Mouse (Mus musculus) midbrain, embryonic 14.5 days (tissue): ENCODE results near the gene Cubn. TPM values are rescaled to one million over a fixed set of nuclear protein-coding genes. Genes with fewer than 3 reads are reported as not detected.

ENCODE experiments used
- ATAC-seq: fragments of 200-750 bp; cut with Nextera tagmentation; 2 replicates; pipeline ENCODE4 v1.8.0; 2017; ENCODE audit warnings: moderate number of reproducible peaks, moderate library complexity; ENCODE audit not compliant: low FRiP score, low TSS enrichment
- DNase-seq: peaks from one replicate; pipeline ENCODE4 v3.0.0-alpha.2; 2015
- H3K27ac ChIP-seq: fragments of 300-500 bp; sonication (generic); replicated peaks from 2 replicates; pipeline ENCODE4 v1.5.1; 2014; ENCODE audit warnings: mild to moderate bottlenecking, low read depth, low read length, moderate library complexity
- H3K27me3 ChIP-seq: fragments of 300-500 bp; sonication (generic); 2 replicates; pipeline ENCODE4 v1.6.1; 2014; ENCODE audit warnings: low read length, control low read depth, mixed read lengths; ENCODE audit not compliant: control insufficient read depth, insufficient read depth
- H3K36me3 ChIP-seq: fragments of 300-500 bp; sonication (generic); 2 replicates; pipeline ENCODE4 v1.6.1; 2014; ENCODE audit warnings: low read length, control low read depth; ENCODE audit not compliant: control insufficient read depth, insufficient read depth
- H3K4me1 ChIP-seq: fragments of 300-500 bp; sonication (generic); 2 replicates; pipeline ENCODE4 v1.6.1; 2014; ENCODE audit warnings: mild to moderate bottlenecking, antibody characterized with exemption, low read length, control low read depth; ENCODE audit not compliant: control insufficient read depth, insufficient read depth
- H3K4me2 ChIP-seq: fragments of 300-500 bp; sonication (generic); 2 replicates; pipeline ENCODE4 v1.6.1; 2014; ENCODE audit warnings: mild to moderate bottlenecking, low read length, moderate library complexity
- H3K4me3 ChIP-seq: fragments of 300-500 bp; sonication (generic); replicated peaks from 2 replicates; pipeline ENCODE4 v1.5.1; 2014; ENCODE audit warnings: low read depth, low read length
- H3K9ac ChIP-seq: fragments of 300-500 bp; sonication (generic); replicated peaks from 2 replicates; pipeline ENCODE4 v1.6.1; 2014; ENCODE audit warnings: mild to moderate bottlenecking, low read length, moderate library complexity
- H3K9me3 ChIP-seq: fragments of 300-500 bp; sonication (generic); 2 replicates; pipeline ENCODE4 v1.6.1; 2016; ENCODE audit warnings: low read length, control low read depth, mixed read lengths; ENCODE audit not compliant: control insufficient read depth
- WGBS: fragments of 180-500 bp; shearing (Covaris S2); extraction: QIAGEN DNeasy Blood & Tissue Kit; methylation state at CpG from one replicate; pipeline ENCODE4 v1.1.7; 2014; 5-methylcytosine and 5-hydroxymethylcytosine counted together
- polyA plus RNA-seq: library from polyadenylated mRNA; unstranded; fragments of >200 nt; fragmentation: Nextera tagmentation; extraction: Ambion mirVana; gene quantifications from 2 replicates; pipeline ENCODE4 v1.2.1, GENCODE M21; 2014

Gene Cubn
- polyA plus RNA-seq, 1 experiment from 2014 or later: 0.67 TPM

- H3K27ac ChIP-seq: no peak overlapping the region
- 91% methylated on average over 7 of the region's 7 CpGs for whole genome bisulfite sequencing
These were observed 7.6 kb upstream of the Cubn start for GRCm38 (mm10) chr2:13499196-13499595.

GRCm38 (mm10) chr2:13496087-13496486 is 4.5 kb upstream of the Cubn start:
- Histone ChIP-seq H3K36me3 (no peaks in the 10 kb centered on the region), H3K27ac (no peak overlapping the region), H3K4me3 (no peak overlapping the region), H3K4me1 (no peaks in the 10 kb centered on the region), H3K4me2 (no peak overlapping the region), H3K27me3 (no peaks in the 10 kb centered on the region), H3K9me3 (no peaks in the 10 kb centered on the region), H3K9ac (no peak overlapping the region)
- DNase-seq (no peak), ATAC-seq (no peak)
- 86% methylated on average over 2 of the region's 2 CpGs for WGBS

More at GRCm38 (mm10) chr2:13499196-13499595, 7.6 kb upstream of the Cubn start:
- DNase-seq (no peak), ATAC-seq (no peak)
- Histone ChIP-seq H3K36me3 (no peaks in the 10 kb centered on the region), H3K4me2 (no peak overlapping the region), H3K4me1 (no peaks in the 10 kb centered on the region), H3K27me3 (no peaks in the 10 kb centered on the region), H3K4me3 (no peak overlapping the region), H3K9ac (no peak overlapping the region), H3K9me3 (no peaks in the 10 kb centered on the region)

- Histone ChIP-seq H3K36me3 (no peaks in the 10 kb centered on the region), H3K4me1 (no peaks in the 10 kb centered on the region), H3K4me2 (no peak overlapping the region), H3K4me3 (no peak overlapping the region), H3K9me3 (no peaks in the 10 kb centered on the region), H3K27me3 (no peaks in the 10 kb centered on the region), H3K9ac (no peak overlapping the region), H3K27ac (no peak overlapping the region)
- ATAC-seq (no peak), DNase-seq (no peak)
- 79% methylated on average over 4 of the region's 4 CpGs for WGBS
These were observed 1.3 kb upstream of the Cubn start for GRCm38 (mm10) chr2:13492927-13493326.

GRCm38 (mm10) chr2:13490480-13490879 is 1.1 kb downstream of the Cubn start:
- no peak for ATAC-seq
- H3K4me1 ChIP-seq: no peaks in the 10 kb centered on the region
- H3K27me3 ChIP-seq: no peaks in the 10 kb centered on the region
- no peak overlapping the region for H3K4me2 ChIP-seq
- no peaks in the 10 kb centered on the region for H3K36me3 ChIP-seq
- no peak overlapping the region for H3K9ac ChIP-seq
- no peak overlapping the region for H3K27ac ChIP-seq
- 93% methylated on average over 2 of the region's 2 CpGs for WGBS
- H3K4me3 ChIP-seq: no peak overlapping the region
- no peak for DNase-seq
- H3K9me3 ChIP-seq: no peaks in the 10 kb centered on the region

- Histone ChIP-seq H3K27ac (no peak overlapping the region), H3K27me3 (no peaks in the 10 kb centered on the region), H3K4me3 (no peak overlapping the region), H3K9ac (no peak overlapping the region), H3K9me3 (no peaks in the 10 kb centered on the region), H3K4me1 (no peaks in the 10 kb centered on the region), H3K36me3 (no peaks in the 10 kb centered on the region), H3K4me2 (no peak overlapping the region)
- ATAC-seq: no peak
- no peak for DNase-seq
- WGBS: 77% methylated on average over 8 of the region's 8 CpGs
These were observed 5.1 kb downstream of the Cubn start for GRCm38 (mm10) chr2:13486470-13486869.

- H3K4me1 ChIP-seq: no peaks in the 10 kb centered on the region
- H3K9me3 ChIP-seq: no peaks in the 10 kb centered on the region
- DNase-seq: no peak
- no peak overlapping the region for H3K4me2 ChIP-seq
- no peaks in the 10 kb centered on the region for H3K36me3 ChIP-seq
- 91% methylated on average over 3 of the region's 3 CpGs for WGBS
- no peaks in the 10 kb centered on the region for H3K27me3 ChIP-seq
- H3K9ac ChIP-seq: no peak overlapping the region
- H3K4me3 ChIP-seq: no peak overlapping the region
- H3K27ac ChIP-seq: no peak overlapping the region
- ATAC-seq: no peak
These were observed 7.0 kb downstream of the Cubn start for GRCm38 (mm10) chr2:13484566-13484965.

- H3K4me3 ChIP-seq: no peak overlapping the region
- no peak overlapping the region for H3K9ac ChIP-seq
- 88% methylated on average over 2 of the region's 2 CpGs for WGBS
- H3K4me2 ChIP-seq: no peak overlapping the region
- H3K27me3 ChIP-seq: no peaks in the 10 kb centered on the region
- ATAC-seq (no peak), DNase-seq (no peak)
- H3K36me3 ChIP-seq: no peaks in the 10 kb centered on the region
- H3K9me3 ChIP-seq: no peaks in the 10 kb centered on the region
- H3K27ac ChIP-seq: no peak overlapping the region
- H3K4me1 ChIP-seq: no peaks in the 10 kb centered on the region
These were observed 10.9 kb downstream of the Cubn start for GRCm38 (mm10) chr2:13480744-13481143.

- ATAC-seq: no peak
- H3K27ac ChIP-seq: no peak overlapping the region
- DNase-seq: no peak
- H3K9me3 ChIP-seq: no peaks in the 10 kb centered on the region
- no peak overlapping the region for H3K4me2 ChIP-seq
- 92% methylated on average over 7 of the region's 7 CpGs for WGBS
- no peaks in the 10 kb centered on the region for H3K4me1 ChIP-seq
- no peaks in the 10 kb centered on the region for H3K36me3 ChIP-seq
- H3K27me3 ChIP-seq: no peaks in the 10 kb centered on the region
- no peak overlapping the region for H3K9ac ChIP-seq
- H3K4me3 ChIP-seq: no peak overlapping the region
These were observed 12.4 kb downstream of the Cubn start for GRCm38 (mm10) chr2:13479165-13479564.

- H3K4me1 ChIP-seq: no peaks in the 10 kb centered on the region
- ATAC-seq (no peak), DNase-seq (no peak)
- 94% methylated on average over 3 of the region's 3 CpGs for WGBS
- H3K4me3 ChIP-seq: no peak overlapping the region
- H3K36me3 ChIP-seq: no peaks in the 10 kb centered on the region
- H3K4me2 ChIP-seq: no peak overlapping the region
- no peak overlapping the region for H3K9ac ChIP-seq
- H3K27me3 ChIP-seq: no peaks in the 10 kb centered on the region
- no peak overlapping the region for H3K27ac ChIP-seq
- no peaks in the 10 kb centered on the region for H3K9me3 ChIP-seq
These were observed 21.5 kb downstream of the Cubn start for GRCm38 (mm10) chr2:13470108-13470507.
